Mouse (Mus musculus) gastrocnemius, adult 2 months (tissue): Measurements from ENCODE around the gene Frs3. TPM values are rescaled to one million over a fixed set of nuclear protein-coding genes. Genes with fewer than 3 reads are reported as not detected.

Source experiments
- DNase-seq: peaks from one replicate; pipeline ENCODE4 v3.0.0; 2022
- H3K27ac ChIP-seq: fragments of 200-600 bp; 2 replicates; pipeline ENCODE4 v1.8.1; 2022; ENCODE audit warnings: mild to moderate bottlenecking
- H3K4me3 ChIP-seq: fragments of 200-600 bp; 2 replicates; pipeline ENCODE4 v1.8.1; 2022; ENCODE audit warnings: mild to moderate bottlenecking, moderate library complexity
- CTCF ChIP-seq: fragments of 200-600 bp; IDR thresholded peaks from 2 replicates; pipeline ENCODE4 v1.8.1; 2022; ENCODE audit warnings: antibody characterized with exemption, mild to moderate bottlenecking, moderate library complexity
- intact Hi-C: fragments of 180-260 bp; cut with DNase I; formaldehyde crosslinking; loops from one replicate; pipeline ENCODE4 v1.15.1; 2025
- total RNA-seq, 2 experiments: library from RNA; stranded (reverse); gene quantifications; 2 replicates each; pipeline ENCODE4 v1.2.3; 2021

Gene Frs3
- total RNA-seq, 2 experiments from 2014 or later, result 4.2 to 5.7 TPM

DNA sequence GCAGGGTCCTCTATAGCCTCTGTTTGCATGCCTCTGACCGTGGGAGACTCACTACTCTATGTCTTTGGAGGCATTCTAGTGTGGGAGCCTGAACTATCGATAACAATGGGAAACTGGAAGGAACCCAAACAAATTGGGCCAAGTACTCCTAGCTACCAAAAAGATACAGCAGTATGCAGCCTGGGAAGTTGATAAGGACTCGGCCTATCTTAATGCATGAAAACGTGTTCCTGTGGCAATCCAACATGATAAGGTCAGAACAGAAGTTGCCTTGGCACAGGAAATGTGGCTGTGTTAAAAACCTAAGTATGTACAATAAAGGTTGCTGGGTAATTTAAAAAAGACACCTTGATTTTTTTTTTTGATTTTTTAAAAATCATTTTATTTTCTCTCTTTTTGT is 32.4 kb downstream of the Frs3 start:
- no peak for DNase-seq
- Histone ChIP-seq H3K4me3 (no peak overlapping the region), H3K27ac (no peak overlapping the region)
- intact Hi-C loops, result no loop called here
- TF ChIP-seq CTCF, result no peak

DNA sequence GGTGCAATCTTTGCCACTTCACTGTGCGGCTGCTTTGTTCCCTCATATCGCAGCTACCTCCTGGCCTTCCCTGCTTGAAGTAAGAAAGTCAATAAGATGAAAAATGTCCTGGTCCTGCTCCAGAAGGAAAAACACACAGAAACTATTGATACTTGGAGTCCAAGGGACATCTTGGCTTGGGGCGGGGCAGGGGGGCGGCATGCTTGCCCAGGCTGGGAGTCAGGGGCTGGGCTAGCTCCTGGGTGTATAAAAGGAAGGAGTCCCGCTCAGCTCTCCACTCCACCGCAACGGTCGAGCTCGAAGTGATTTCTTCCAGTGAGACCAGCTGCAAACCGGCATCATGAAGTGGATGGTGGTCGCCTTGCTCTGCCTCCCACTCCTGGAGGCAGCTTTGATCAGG is 37.7 kb downstream of the Frs3 start, which contains the start of gene Pgc:
TSS of gene Pgc (plus strand) at position 277 of the 400 bp plus-strand sequence.
- no peak within 1 kb of the TSS for H3K27ac ChIP-seq
- TF ChIP-seq CTCF, result no peak
- DNase-seq, result no peak
- H3K4me3 ChIP-seq, result no peak within 1 kb of the TSS
- intact Hi-C loops, result no loop called here

DNA sequence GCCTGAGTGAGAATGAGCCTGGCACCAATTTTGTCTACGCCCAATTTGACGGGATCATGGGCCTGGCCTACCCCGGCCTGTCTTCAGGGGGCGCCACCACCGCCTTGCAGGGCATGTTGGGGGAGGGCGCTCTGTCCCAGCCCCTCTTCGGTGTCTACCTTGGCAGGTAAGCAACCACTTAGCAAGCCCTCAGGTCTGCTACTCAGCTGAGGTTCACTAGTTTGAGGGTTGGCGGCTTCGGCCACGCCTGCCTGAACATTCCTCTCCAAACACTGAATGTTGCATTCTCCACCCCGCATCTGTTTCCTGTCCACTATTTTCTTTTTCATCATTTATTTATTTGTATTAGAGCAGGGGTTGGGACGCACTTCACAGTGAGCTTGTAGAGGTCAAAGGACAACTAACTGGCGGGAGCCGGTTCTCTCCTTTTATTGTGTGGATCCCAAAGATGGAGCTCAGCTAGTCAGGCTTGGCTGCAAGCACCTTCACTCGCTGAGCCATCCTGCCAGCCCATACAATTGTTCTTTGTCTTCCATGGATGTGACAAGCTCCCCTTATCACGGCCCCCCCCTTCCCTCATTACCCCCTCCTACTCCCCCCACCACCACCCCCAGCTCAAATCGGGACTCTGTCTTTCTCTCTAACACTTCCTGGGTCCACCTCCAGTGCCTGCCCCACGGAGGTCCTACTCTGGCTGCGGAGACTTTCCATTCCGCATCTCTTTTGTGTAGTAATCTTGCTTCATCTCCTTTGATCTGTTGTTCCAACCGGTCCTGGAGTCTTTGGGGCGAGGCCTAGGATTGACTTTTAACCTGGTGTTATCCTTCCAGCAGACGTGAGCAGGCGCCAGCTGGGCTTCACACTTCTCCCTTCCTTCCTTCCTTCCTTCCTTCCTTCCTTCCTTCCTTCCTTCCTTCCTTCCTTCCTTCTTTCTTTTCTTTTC is 42.1 kb downstream of the Frs3 start:
- DNase-seq, result no peak
- no peak overlapping the region for H3K27ac ChIP-seq
- H3K4me3 ChIP-seq, result no peak overlapping the region
- TF ChIP-seq CTCF, result no peak; the same call in 1 of the 2 replicates
- intact Hi-C loops, result no loop called here

DNA sequence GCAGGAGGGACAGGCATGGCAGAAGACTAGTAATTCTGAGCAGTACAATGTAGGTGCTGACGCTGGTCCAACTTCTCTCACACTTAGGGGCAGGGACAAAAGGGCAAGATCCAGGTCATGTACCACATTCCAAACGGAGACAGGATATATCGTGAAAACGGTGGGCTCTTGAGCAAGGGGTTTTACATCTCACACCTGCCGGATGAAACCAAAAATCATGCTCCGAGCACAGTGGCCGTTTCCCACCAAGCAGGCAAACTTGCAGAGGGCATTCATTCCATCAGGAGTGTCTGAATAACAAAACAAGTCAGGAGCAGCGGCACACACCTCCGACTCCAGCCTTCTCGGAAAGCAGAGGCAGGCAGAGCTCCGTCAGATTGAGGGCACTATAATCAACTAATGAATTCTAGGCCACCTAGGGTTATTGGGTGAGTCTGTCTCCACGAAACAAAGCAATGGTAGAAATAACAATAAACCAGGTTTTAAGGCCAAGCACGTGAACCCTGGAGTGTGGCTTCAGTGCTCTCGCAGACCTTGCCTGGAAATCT is 46.8 kb downstream of the Frs3 start:
- intact Hi-C loops, result loop anchor here (2.0 to 5.0 kb wide), 2 partner anchors 37 to 39 kb away; no protein-coding TSS in a partner anchor
- H3K27ac ChIP-seq, result no peak overlapping the region
- TF ChIP-seq CTCF, result no peak
- no peak overlapping the region for H3K4me3 ChIP-seq
- DNase-seq, result no peak

DNA sequence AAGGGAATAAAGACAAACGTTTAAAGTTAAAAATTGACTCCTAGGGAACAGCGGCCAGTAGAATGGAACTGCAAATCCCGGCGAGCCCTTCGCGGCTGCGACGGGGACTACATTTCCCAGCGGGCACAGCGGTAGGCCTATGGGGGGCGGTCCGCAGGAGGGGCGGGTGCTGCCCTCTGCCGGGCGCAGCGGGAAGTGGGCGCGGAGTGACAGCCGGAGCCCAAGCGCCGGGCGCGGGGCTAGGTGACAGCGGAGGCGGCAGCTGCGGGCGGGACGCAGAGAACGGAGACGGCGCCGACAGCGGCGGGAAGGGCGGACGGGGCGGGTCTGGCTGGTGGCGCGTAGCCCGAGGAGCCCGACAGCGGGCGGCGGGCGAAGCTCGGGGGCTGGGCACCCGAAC is 48.0 kb downstream of the Frs3 start, which contains the start of gene Tfeb:
TSS of gene Tfeb (plus strand) at position 175 of the 400 bp plus-strand sequence.
- Histone ChIP-seq H3K4me3 (peak within 1 kb of the TSS; percentile 97), H3K27ac (peak within 1 kb of the TSS; percentile 99)
- intact Hi-C loops, result loop anchor here (5.0 kb wide), 1 partner anchor 35 kb away; no protein-coding TSS in a partner anchor
- no peak; the same call in 1 of the 2 replicates for TF ChIP-seq CTCF
- peak; percentile 98 for DNase-seq

DNA sequence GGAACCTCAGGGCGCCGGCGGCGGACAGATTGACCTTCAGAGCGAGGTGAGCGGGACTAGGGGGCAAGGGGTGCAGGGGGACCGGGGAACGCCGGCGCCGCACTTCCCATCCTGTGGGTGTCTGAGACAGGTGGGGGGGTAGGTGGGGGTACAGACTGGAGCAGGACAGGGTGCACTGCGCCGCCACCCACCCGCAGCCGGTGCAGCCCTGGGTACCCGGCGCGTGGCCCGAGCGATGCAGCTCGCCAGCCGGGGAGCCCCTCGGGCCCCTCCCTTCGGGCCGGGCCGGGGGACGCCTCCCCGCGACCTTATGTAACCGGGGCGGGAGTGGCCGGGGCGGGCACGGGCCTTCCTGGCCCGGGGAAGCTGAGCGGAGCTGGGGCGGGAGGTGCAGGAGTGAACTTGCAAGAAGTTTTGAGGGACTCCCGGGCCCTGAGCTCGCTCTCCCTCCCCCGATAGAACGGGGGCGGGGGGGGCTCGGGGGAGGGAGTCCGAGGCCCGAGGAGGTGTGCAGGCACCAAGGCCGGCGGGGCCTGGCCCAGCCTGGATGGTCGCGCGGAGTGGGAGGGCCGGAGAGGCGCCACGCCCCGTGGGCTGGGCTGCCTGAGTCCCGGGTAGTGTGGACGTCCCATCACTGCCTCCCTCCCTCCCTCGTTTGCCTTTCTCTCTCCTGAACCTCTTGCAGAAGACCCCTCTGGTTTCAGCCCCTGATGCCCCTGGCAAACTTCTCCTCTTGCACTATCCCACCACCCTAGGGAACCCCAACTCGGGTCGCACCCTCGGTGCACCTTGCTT is 48.6 kb downstream of the Frs3 start:
- Histone ChIP-seq H3K27ac (peak overlapping the region; percentile 99), H3K4me3 (peak overlapping the region; percentile 97)
- no peak for TF ChIP-seq CTCF
- intact Hi-C loops, result loop anchor here (2.0 to 5.0 kb wide), 2 partner anchors 23 to 35 kb away; no protein-coding TSS in a partner anchor
- peak; percentile 96 for DNase-seq

DNA sequence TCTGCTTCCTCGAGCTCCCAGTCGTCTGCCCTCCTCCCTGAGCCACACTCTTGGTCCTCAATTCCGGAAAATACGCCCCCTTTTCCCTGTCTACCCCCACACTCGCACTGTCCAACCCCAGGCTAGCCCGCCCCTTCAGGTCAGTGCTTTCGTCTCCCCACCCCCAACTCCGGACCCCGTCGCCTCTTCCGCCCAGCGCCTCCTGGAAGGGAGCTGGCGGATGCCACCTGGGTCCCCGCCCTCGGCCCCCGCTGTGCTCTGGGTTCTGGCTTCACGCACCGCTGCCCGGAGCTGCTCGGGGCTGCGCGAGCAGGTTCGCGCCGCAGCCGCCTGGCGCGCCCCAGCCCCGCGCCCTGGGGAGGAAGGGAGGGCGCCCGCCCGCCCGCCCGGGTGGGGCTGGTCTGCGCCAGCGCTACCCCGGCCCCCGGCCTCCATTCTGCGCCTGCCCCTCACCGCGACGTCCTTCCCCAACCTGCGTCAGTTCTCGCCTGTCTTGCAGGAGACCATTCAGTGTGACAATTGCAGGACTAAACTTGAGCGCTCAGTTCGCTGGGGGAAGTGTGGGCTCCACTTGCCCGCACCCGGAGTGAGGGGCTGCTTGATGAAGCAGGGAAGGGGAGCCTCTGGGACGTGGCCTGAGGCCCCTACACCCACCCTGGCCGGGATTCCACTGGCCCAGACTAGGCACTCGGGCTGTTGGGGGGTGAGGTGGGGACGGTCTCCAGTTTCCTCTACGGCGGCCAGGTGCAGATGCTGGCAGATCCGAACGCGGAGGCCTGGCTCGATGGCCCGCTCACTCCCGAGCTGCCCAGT is 49.4 kb downstream of the Frs3 start:
- Histone ChIP-seq H3K27ac (peak overlapping the region; percentile 99), H3K4me3 (peak overlapping the region; percentile 97)
- peak; percentile 91 for DNase-seq
- intact Hi-C loops, result loop anchor here (2.0 to 5.0 kb wide), 2 partner anchors 23 to 34 kb away; no protein-coding TSS in a partner anchor
- TF ChIP-seq CTCF, result no peak

DNA sequence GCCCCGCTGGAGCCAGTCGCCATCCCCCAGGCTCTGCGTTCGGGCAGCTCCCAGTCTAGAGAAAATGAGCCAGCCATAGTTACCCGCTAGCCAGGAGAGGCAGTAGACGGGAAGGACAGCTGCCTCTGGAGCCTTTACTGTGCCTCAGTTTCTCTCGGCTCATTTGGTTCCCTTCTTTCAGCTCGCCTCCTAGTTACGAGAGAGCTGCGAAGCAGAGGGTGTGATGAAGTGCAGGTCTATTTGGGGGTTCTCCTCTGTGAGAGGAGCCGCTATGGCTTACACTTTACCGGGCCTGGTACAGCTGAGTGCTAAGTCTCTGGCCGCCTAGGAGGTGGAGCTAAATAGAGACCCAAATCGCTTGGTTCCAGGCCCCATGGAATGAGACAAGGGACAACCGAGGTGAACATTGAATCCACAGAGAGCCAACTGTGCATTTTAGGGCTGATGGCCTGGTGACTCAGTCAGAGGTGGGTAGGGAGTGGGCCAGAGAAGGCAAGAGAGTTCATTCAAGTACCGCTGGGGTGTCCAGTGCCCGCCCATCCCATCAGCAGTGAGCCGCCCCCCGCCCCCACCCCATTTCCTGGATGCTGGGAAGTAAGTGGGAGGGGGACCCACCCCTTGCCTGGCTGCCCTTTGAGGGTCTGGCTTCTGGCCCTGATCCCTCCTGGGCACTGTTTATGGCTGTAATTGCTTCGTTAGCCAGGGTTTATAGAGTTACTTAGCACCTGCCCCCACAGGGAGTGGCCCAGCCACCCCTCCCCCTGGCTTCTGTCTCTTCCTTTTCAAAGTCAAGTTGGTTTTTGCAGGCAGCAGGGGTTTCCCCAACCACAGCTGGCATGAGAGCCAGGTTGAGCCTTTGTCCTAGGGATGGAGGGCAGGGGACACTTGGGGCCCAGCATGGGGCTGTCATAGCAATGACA is 50.3 kb downstream of the Frs3 start:
- Histone ChIP-seq H3K27ac (peak overlapping the region; percentile 99), H3K4me3 (peak overlapping the region; percentile 97)
- intact Hi-C loops, result loop anchor here (2.0 to 5.0 kb wide), 2 partner anchors 22 to 33 kb away; no protein-coding TSS in a partner anchor
- no peak for TF ChIP-seq CTCF
- DNase-seq, result peak; percentile 62

DNA sequence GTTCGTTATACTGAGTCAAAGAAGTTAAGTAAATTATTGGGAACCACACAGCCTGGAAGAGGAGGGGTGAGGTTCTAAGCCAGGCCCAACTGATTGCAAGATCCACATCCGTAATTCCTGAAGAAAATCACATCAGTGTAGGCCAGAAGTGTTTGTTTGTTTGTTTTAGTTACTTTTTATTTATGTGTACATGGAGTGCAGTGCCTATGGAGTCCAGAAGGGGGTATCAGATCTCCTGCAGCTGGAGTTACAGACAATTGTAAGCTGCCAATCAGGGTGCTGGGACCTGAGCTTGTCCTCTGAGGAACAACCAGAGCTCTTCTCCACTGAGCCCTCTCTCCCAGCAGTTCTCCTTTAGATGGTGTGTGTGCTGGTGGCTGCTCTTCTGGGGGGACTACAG is 51.4 kb downstream of the Frs3 start:
- DNase-seq, result peak; percentile 19
- TF ChIP-seq CTCF, result peak; percentile 39
- Histone ChIP-seq H3K27ac (peak overlapping the region; percentile 99), H3K4me3 (peak overlapping the region; percentile 97)
- intact Hi-C loops, result no loop called here

DNA sequence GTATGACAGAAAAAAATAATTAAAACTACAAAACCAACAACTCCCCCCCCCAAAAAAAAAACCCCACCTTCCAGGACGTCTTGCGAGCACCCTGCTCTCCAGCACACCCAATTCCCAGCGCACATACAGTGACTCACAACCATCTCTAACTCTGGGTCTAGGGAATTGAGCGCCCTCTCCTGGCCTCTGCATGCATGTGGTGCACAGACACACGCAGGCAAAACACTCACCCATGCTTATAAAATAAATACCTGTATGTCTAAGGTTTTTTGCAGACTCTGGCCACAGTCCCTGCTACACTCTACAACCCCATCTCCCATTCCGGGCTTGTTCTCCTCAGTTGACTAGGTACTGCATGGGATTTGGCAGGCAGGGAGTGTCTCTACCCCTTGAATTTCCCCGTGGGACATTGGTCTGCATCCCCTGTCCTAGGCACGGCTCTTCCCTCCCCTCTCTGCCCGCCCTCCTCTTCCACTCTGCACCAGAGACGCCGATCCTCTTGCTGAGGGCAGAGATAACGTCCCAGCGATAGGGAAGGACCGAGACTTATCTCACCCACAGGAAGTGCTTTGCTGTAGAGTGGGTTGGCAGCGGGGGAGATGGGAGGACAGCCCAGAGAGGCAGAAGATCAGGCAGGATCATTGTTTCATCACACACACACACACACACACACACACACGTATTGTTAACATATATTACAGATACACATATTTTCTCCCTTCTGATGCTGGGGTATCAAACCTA is 54.3 kb downstream of the Frs3 start:
- H3K4me3 ChIP-seq, result no peak overlapping the region
- H3K27ac ChIP-seq, result peak overlapping the region; percentile 65
- TF ChIP-seq CTCF, result peak; percentile 47
- DNase-seq, result peak; percentile 29
- intact Hi-C loops, result no loop called here
